Mouse (Mus musculus) erythroblast, adult 5-6 weeks (primary cell): ENCODE measurements around the gene Capn2. TPM values are rescaled to one million over a fixed set of nuclear protein-coding genes. Genes with fewer than 3 reads are reported as not detected.

Experiments
- ATAC-seq: replicated peaks from 2 replicates; pipeline ENCODE4 v1.8.0; 2016; ENCODE audit warnings: moderate number of reproducible peaks, mild to moderate bottlenecking, moderate TSS enrichment, inconsistent platforms; ENCODE audit not compliant: poor library complexity, low FRiP score, severe bottlenecking
- total RNA-seq, 2 experiments: library from RNA; stranded (forward) in 1 of 2; stranded (reverse) in 1 of 2; fragments of 150-400 nt in 1 of 2; fragments of 200-764, 138-1000 nt in 1 of 2; gene quantifications; 2 replicates each; pipeline versions ENCODE4 v1.2.3 to v1.2.4; 2015 to 2017; ENCODE audit warnings: low replicate concordance in 2 of 2

The Capn2 gene
- total RNA-seq, 2 experiments from 2014 or later, result 7.5 to 11.4 TPM

- no peak for ATAC-seq
Measured at GRCm38 (mm10) chr1:182481138-182481537, 36.3 kb downstream of the Capn2 start.

- no peak for ATAC-seq
Measured at GRCm38 (mm10) chr1:182478935-182479334, 38.5 kb downstream of the Capn2 start.

GRCm38 (mm10) chr1:182475005-182475796, 42.2 kb downstream of the Capn2 start:
- no peak for ATAC-seq

GRCm38 (mm10) chr1:182465978-182466377, 51.4 kb downstream of the Capn2 start:
- no peak for ATAC-seq

GRCm38 (mm10) chr1:182465309-182465708, 52.1 kb downstream of the Capn2 start:
- no peak for ATAC-seq

GRCm38 (mm10) chr1:182461813-182462212, 55.6 kb downstream of the Capn2 start:
- ATAC-seq, result no peak

- no peak for ATAC-seq
Measured at GRCm38 (mm10) chr1:182461261-182461660, 56.1 kb downstream of the Capn2 start.

DNA sequence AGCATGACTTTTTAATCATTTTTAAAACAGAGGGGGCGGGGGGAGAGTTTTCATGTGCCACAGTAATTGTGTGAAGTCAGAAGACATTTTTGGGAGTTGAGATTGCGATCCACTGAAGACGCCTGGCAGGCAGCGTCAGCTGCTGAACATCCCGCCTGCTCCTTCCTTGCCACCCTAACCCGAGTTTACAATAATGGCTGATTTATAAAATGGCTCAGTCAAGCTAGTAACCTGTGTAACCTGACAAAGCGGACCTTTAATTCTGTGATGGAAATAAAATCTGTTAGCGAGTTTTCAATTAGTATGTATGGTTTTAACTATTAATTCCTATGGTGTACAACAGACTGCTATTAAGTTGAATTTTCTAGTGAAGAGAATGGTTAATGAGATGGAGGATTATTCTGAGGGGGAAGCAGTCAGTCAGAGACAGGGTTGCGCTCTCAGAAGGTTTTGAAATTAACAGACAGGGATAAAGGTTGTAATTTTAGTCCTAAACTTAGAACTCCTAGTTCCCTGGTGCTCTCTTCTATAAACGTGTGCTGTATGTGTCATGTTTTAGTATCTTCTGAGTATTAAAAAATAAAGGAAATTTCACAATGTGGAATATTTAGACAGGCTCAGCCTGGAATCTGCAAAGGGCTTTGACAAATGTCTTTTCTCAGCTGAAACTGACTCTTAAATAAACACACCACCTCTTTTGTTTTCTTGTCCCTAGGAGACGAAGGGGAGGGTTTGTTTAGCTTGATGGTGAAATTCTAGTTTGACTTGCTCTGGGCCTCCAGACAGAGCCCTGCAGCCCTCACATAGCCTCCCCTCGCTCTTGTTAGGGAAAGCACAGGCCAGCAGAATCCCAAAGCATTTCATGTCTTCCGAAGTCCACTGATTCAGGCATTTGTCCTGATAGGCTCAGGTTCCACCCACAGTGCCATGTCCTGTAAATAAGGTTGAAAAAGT, 56.8 kb downstream of the Capn2 start:
- no peak for ATAC-seq

DNA sequence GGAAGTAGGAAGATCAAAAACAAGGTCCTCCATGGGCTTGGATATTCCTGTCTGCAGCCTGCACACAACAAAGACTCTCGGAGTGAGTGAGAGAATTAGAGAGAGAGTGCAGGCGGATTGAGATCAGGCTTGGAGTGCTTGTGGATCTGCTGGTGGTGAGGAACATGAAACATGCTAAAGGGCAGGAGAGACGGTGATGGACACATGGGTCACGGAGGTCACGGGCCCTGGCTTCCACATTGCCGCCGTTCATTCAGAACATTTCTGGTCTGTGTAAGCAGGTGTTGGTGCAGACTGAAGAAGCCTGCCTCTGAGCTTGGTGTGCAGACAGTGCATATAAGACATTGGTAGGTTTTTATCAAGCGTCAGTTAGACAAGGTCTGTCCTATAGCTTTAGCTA, 58.0 kb downstream of the Capn2 start:
- ATAC-seq, result no peak; the same call in 1 of the 2 replicates

GRCm38 (mm10) chr1:182458556-182458955, 58.9 kb downstream of the Capn2 start:
- ATAC-seq, result no peak

GRCm38 (mm10) chr1:182455080-182455479, 62.3 kb downstream of the Capn2 start:
- ATAC-seq, result no peak

- no peak for ATAC-seq
Measured at GRCm38 (mm10) chr1:182452473-182452872, 64.9 kb downstream of the Capn2 start.

GRCm38 (mm10) chr1:182448276-182449035, 69.0 kb downstream of the Capn2 start:
- ATAC-seq, result no peak

- ATAC-seq, result no peak
Measured at GRCm38 (mm10) chr1:182444116-182444515, 73.3 kb downstream of the Capn2 start.

DNA sequence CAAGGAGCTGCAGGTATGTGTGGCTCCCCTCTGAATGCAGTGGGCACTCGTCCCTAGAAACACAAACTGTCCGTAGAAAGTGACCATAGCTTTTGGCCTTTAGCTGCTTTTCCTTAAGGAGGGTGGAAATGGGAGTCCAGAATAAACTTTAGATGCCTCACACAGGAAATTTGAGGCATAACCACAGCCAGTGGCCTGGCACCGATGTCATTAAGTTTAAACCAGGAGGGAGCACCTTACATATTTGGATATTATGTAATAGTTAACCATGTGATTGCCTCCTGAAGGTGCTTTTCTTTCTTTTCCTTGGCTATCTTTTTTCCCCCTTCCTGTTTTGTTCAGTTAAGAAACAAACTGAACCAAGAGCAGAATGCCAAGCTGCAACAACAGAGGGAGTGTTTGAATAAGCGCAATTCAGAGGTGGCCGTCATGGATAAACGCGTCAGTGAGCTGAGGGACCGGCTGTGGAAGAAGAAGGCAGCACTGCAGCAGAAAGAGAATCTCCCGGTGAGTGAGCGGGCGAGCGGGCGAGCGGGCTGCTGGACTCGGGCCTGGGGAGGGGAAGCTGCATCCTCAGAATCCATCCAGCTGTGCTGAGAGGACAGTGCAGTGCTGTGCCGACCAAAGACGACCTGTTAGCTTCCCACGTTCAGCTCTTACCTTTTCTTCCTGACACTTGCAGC, 75.5 kb downstream of the Capn2 start:
- ATAC-seq, result no peak

- no peak for ATAC-seq
Measured at GRCm38 (mm10) chr1:182439546-182440222, 77.7 kb downstream of the Capn2 start.

DNA sequence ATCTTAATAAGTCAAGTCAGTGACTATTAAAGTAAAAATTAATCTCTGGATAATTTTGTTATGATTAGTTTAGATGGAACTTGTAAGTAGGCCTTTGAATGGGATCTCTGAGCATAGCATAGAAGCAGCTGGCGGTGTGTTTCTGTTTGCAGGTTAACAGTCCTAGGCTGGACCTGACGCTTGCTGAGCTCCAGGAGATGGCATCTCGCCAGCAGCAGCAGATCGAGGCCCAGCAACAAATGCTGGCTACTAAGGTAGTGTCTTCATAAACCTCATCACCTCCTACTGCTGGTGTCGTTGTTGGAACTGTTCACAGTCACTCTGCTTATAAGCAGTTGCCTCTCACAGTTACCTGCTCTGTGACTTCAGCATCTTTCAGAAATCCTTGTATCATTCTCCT, 80.7 kb downstream of the Capn2 start:
- ATAC-seq, result no peak

DNA sequence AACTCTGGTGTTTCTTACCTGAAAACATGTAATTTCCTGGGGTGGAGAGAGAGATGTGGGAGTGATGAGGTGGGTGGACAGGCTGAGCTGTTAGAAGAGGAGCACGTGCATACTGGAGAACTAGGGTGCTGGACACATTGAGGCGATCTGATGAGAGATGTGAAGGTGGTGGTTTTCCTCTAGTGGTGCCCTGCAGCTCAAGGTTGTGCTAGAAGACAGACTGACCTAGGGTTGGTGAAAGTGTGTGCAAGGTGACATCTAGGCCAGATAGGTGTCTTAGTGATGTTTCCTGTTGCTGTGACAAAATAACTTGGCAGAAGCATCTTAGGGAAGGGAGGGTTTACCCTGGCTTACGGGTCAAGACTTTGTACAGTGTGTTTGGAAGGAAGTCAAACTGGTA, 85.3 kb downstream of the Capn2 start:
- ATAC-seq, result no peak

- ATAC-seq, result no peak
Measured at GRCm38 (mm10) chr1:182430676-182431075, 86.7 kb downstream of the Capn2 start.
